Mouse (Mus musculus) urinary bladder, adult 18-20 months (tissue): ENCODE measurements around the gene Sh3bp4.

Experiments used
- DNase-seq, 2 experiments: peaks; one replicate each; pipeline ENCODE4 v3.0.0; 2022; ENCODE audit warnings: low spot score in 2 of 2, mixed read lengths in 2 of 2

Gene Sh3bp4

GRCm38 (mm10) chr1:89184839-89185238, 114.6 kb downstream of the Sh3bp4 start:
- no peak for DNase-seq

- no peak for DNase-seq
Measured at GRCm38 (mm10) chr1:89187441-89187840, 117.2 kb downstream of the Sh3bp4 start.

- DNase-seq = no peak
Measured at GRCm38 (mm10) chr1:89188091-89188490, 117.9 kb downstream of the Sh3bp4 start.

GRCm38 (mm10) chr1:89189204-89189603, 119.0 kb downstream of the Sh3bp4 start:
- no peak for DNase-seq

GRCm38 (mm10) chr1:89190621-89191020, 120.4 kb downstream of the Sh3bp4 start:
- DNase-seq = no peak

GRCm38 (mm10) chr1:89191127-89191740, 121.0 kb downstream of the Sh3bp4 start:
- peak; percentile 70 to 73 for DNase-seq

- DNase-seq = no peak
Measured at GRCm38 (mm10) chr1:89192536-89193220, 122.5 kb downstream of the Sh3bp4 start.

- no peak for DNase-seq
Measured at GRCm38 (mm10) chr1:89193576-89193975, 123.4 kb downstream of the Sh3bp4 start.

GRCm38 (mm10) chr1:89195827-89196712, 125.9 kb downstream of the Sh3bp4 start:
- DNase-seq = peak; percentile 58 to 66
